ENCODE assay signal across 13 mouse cellular contexts in genomic region chr7:73333398-73333988, GRCm38 (mm10). TPM values are rescaled to one million over a fixed set of nuclear protein-coding genes. Genes with fewer than 3 reads are reported as not detected.
DNase-seq lines count a peak whose midpoint lies in the region; ATAC-seq and TF ChIP-seq lines count a peak whose summit lies in the region.
"Had no signal": no experiment of that assay in that cellular context is flagged by ENCODE, and none has a peak within 500 bp of the region (broad histone marks: within the 10 kb centered on the region; RNA-seq: fewer than 3 reads in every experiment).

No protein-coding gene starts in this region.

- H3K36me3 ChIP-seq in hindbrain, embryonic 10.5 days = no peaks in the 10 kb centered on the region
- no peaks in the 10 kb centered on the region for H3K36me3 ChIP-seq in hindbrain, embryonic 14.5 days (replicated peaks; ENCODE audit: control insufficient read depth, insufficient read depth)
- H3K36me3 ChIP-seq in midbrain, embryonic 16.5 days (ENCODE audit: control insufficient read depth, insufficient read depth, low read length) = no peaks in the 10 kb centered on the region
- H3K36me3 ChIP-seq in midbrain, embryonic 14.5 days (ENCODE audit: control insufficient read depth, insufficient read depth, low read length) = no peaks in the 10 kb centered on the region
- no peaks in the 10 kb centered on the region for H3K36me3 ChIP-seq in heart, embryonic 12.5 days
- H3K36me3 ChIP-seq: embryonic facial prominence, embryonic 13.5 days; heart, embryonic 10.5 days; limb, embryonic 13.5 days had no signal

- H3K27ac ChIP-seq in hindbrain, embryonic 10.5 days = peak overlapping the region; percentile 59
- H3K27ac ChIP-seq in hindbrain, embryonic 14.5 days = no peak overlapping the region
- peak overlapping the region; percentile 10; the same call in 1 of the 2 replicates for H3K27ac ChIP-seq in midbrain, embryonic 16.5 days (ENCODE audit: low read length)
- no peak overlapping the region for H3K27ac ChIP-seq in midbrain, embryonic 14.5 days (replicated peaks; ENCODE audit: low read depth, low read length)
- H3K27ac ChIP-seq in heart, embryonic 12.5 days (ENCODE audit: poor library complexity, severe bottlenecking) = no peak overlapping the region
- H3K27ac ChIP-seq: embryonic facial prominence, embryonic 13.5 days; heart, embryonic 10.5 days; limb, embryonic 13.5 days had no signal

- H3K4me1 ChIP-seq in hindbrain, embryonic 10.5 days (replicated peaks) = peaks cover 37% of the 10 kb centered on the region
- H3K4me1 ChIP-seq in hindbrain, embryonic 14.5 days (replicated peaks; ENCODE audit: control insufficient read depth, insufficient read depth, low read length) = peaks cover 31% of the 10 kb centered on the region
- H3K4me1 ChIP-seq in midbrain, embryonic 16.5 days (ENCODE audit: control insufficient read depth, insufficient read depth, low read length) = peaks cover 5% of the 10 kb centered on the region; the same call in 1 of the 2 replicates
- H3K4me1 ChIP-seq in midbrain, embryonic 14.5 days (ENCODE audit: control insufficient read depth, insufficient read depth, low read length) = no peaks in the 10 kb centered on the region; the same call in 1 of the 2 replicates
- H3K4me1 ChIP-seq in lung, adult 2 months (ENCODE audit: control insufficient read depth, insufficient read depth, low read length) = 0 out of 2 replicates have a peak, but pooled peaks cover 2% of the 10 kb centered on the region
- H3K4me1 ChIP-seq in heart, embryonic 12.5 days (replicated peaks) = peaks cover 39% of the 10 kb centered on the region
- H3K4me1 ChIP-seq: embryonic facial prominence, embryonic 13.5 days had no signal

- 0 out of 2 replicates have a peak, but pooled peaks cover 7% of the 10 kb centered on the region for H3K27me3 ChIP-seq in hindbrain, embryonic 10.5 days (ENCODE audit: insufficient read depth, poor library complexity, severe bottlenecking)
- H3K27me3 ChIP-seq in hindbrain, embryonic 14.5 days (ENCODE audit: control insufficient read depth, insufficient read depth, low read length) = no peaks in the 10 kb centered on the region
- no peaks in the 10 kb centered on the region for H3K27me3 ChIP-seq in midbrain, embryonic 16.5 days (ENCODE audit: control insufficient read depth, insufficient read depth, low read depth, low read length)
- no peaks in the 10 kb centered on the region for H3K27me3 ChIP-seq in midbrain, embryonic 14.5 days (ENCODE audit: control insufficient read depth, insufficient read depth, low read length)
- peaks cover 14% of the 10 kb centered on the region; the same call in 1 of the 2 replicates for H3K27me3 ChIP-seq in heart, embryonic 12.5 days (replicated peaks)

- no peak overlapping the region for H3K4me2 ChIP-seq in hindbrain, embryonic 14.5 days (replicated peaks)
- no peak overlapping the region for H3K4me2 ChIP-seq in midbrain, embryonic 16.5 days (ENCODE audit: low read length)
- H3K4me2 ChIP-seq in midbrain, embryonic 14.5 days (ENCODE audit: low read length) = no peak overlapping the region
- H3K4me2 ChIP-seq in heart, embryonic 12.5 days = no peak overlapping the region
- H3K4me2 ChIP-seq: embryonic facial prominence, embryonic 13.5 days; limb, embryonic 13.5 days had no signal

- no peak for TF ChIP-seq POLR2A in lung, adult 2 months (IDR thresholded peaks at IDR 0.05; ENCODE audit: borderline replicate concordance, extremely low read depth, low read depth, low read length)

- H3K4me3 ChIP-seq in hindbrain, embryonic 10.5 days = no peak overlapping the region
- no peak overlapping the region for H3K4me3 ChIP-seq in hindbrain, embryonic 14.5 days (replicated peaks; ENCODE audit: low read length)
- H3K4me3 ChIP-seq in midbrain, embryonic 16.5 days (ENCODE audit: low read depth, low read length) = no peak overlapping the region
- H3K4me3 ChIP-seq in midbrain, embryonic 14.5 days (replicated peaks; ENCODE audit: low read depth, low read length) = no peak overlapping the region
- no peak overlapping the region for H3K4me3 ChIP-seq in lung, adult 2 months (replicated peaks; ENCODE audit: extremely low read depth, low read depth, low read length)
- H3K4me3 ChIP-seq in heart, embryonic 12.5 days = no peak overlapping the region
- H3K4me3 ChIP-seq: embryonic facial prominence, embryonic 13.5 days; heart, embryonic 10.5 days; limb, embryonic 13.5 days had no signal

- 68% methylated on average over 12 of the region's 12 CpGs for WGBS in hindbrain, embryonic 10.5 days
- 54% methylated on average over 12 of the region's 12 CpGs for WGBS in hindbrain, embryonic 14.5 days
- WGBS in midbrain, embryonic 16.5 days = 58% methylated on average over 12 of the region's 12 CpGs
- WGBS in midbrain, embryonic 14.5 days = 67% methylated on average over 12 of the region's 12 CpGs
- WGBS in lung, adult 2 months = 69% methylated on average over 12 of the region's 12 CpGs
- 78% methylated on average over 12 of the region's 12 CpGs for WGBS in heart, embryonic 12.5 days

- no peak for TF ChIP-seq CTCF in lung, adult 2 months (IDR thresholded peaks at IDR 0.05; ENCODE audit: insufficient read depth, low read length)

- ATAC-seq in hindbrain, embryonic 14.5 days (ENCODE audit: low FRiP score) = no peak
- ATAC-seq in midbrain, embryonic 16.5 days = no peak
- no peak for ATAC-seq in midbrain, embryonic 14.5 days (ENCODE audit: low FRiP score, low TSS enrichment)
- no peak for ATAC-seq in heart, embryonic 12.5 days (ENCODE audit: insufficient number of reproducible peaks, low FRiP score)
- ATAC-seq: forebrain, embryonic 14.5 days had no signal

- no peak overlapping the region for H3K9ac ChIP-seq in hindbrain, embryonic 14.5 days
- H3K9ac ChIP-seq in midbrain, embryonic 16.5 days (ENCODE audit: low read depth, low read length) = no peak overlapping the region
- no peak overlapping the region for H3K9ac ChIP-seq in midbrain, embryonic 14.5 days (replicated peaks; ENCODE audit: low read length)
- no peak overlapping the region for H3K9ac ChIP-seq in heart, embryonic 12.5 days
- H3K9ac ChIP-seq: embryonic facial prominence, embryonic 13.5 days; limb, embryonic 13.5 days had no signal

- DNase-seq in hindbrain, embryonic 10.5 days (ENCODE audit: low spot score) = no peak
- no peak for DNase-seq in hindbrain, embryonic 14.5 days (ENCODE audit: low spot score)
- DNase-seq in midbrain, embryonic 14.5 days = no peak
- DNase-seq in lung, adult 2 months = peak; percentile 23
- no peak for DNase-seq in adrenal gland, postnatal 14 days

- H3K9me3 ChIP-seq in hindbrain, embryonic 10.5 days = no peaks in the 10 kb centered on the region
- no peaks in the 10 kb centered on the region for H3K9me3 ChIP-seq in hindbrain, embryonic 14.5 days (ENCODE audit: control insufficient read depth, low read length)
- H3K9me3 ChIP-seq in midbrain, embryonic 16.5 days (replicated peaks; ENCODE audit: control insufficient read depth, low read length, poor library complexity, severe bottlenecking) = no peaks in the 10 kb centered on the region
- no peaks in the 10 kb centered on the region for H3K9me3 ChIP-seq in midbrain, embryonic 14.5 days (ENCODE audit: control insufficient read depth, low read length)
- H3K9me3 ChIP-seq in heart, embryonic 12.5 days (replicated peaks) = no peaks in the 10 kb centered on the region
- H3K9me3 ChIP-seq: embryonic facial prominence, embryonic 13.5 days; heart, embryonic 10.5 days; limb, embryonic 13.5 days had no signal

RNA-seq across cellular contexts. Expression of gene Rgma, which starts 41.8 kb away (rescaled TPM):
- polyA plus RNA-seq in hindbrain, embryonic 10.5 days (2016; fragmentation: Nextera tagmentation; extraction: Ambion mirVana) = 38.4 and 51.1 TPM in 2 replicates
- polyA plus RNA-seq in hindbrain, embryonic 14.5 days (2014; fragmentation: Nextera tagmentation; extraction: Ambion mirVana) = 46.3 and 46.7 TPM in 2 replicates
- polyA plus RNA-seq in midbrain, embryonic 16.5 days (2015; fragmentation: Nextera tagmentation; extraction: Ambion mirVana) = 38.4 and 38.6 TPM in 2 replicates
- polyA plus RNA-seq in midbrain, embryonic 14.5 days (2014; fragmentation: Nextera tagmentation; extraction: Ambion mirVana) = 46.4 and 59.4 TPM in 2 replicates
- polyA plus RNA-seq in lung, adult 2 months (2012; rRNA removed) = 23.4 and 27.5 TPM in 2 replicates
- total RNA-seq in adrenal gland, postnatal 14 days (2021) = 10.0 and 14.0 TPM in 2 replicates
- 3.5 and 3.7 TPM in 2 replicates for polyA plus RNA-seq in heart, embryonic 12.5 days (2016; fragmentation: Nextera tagmentation; extraction: Ambion mirVana)
- total RNA-seq: hematopoietic stem cell, adult 5-6 weeks; megakaryocyte-erythroid progenitor cell, adult 5-6 weeks had no signal

Comparison
In these comparisons a context has a peak if more than half of its experiments do, and no peak if none do; other contexts are left out.
1. H3K27ac ChIP-seq: peak in hindbrain, embryonic 10.5 days (single experiment) and midbrain, embryonic 16.5 days (single experiment); none in hindbrain, embryonic 14.5 days (single experiment), midbrain, embryonic 14.5 days (single experiment) and heart, embryonic 12.5 days (single experiment).